Mouse (Mus musculus) forebrain, embryonic 15.5 days (tissue): ENCODE data around the gene Mtfmt. TPM values are rescaled to one million over a fixed set of nuclear protein-coding genes. Genes with fewer than 3 reads are reported as not detected.

Experiments
- ATAC-seq: fragments of 200-750 bp; cut with Nextera tagmentation; replicated peaks from 2 replicates; pipeline ENCODE4 v1.8.0; 2017; ENCODE audit warnings: mild to moderate bottlenecking, moderate TSS enrichment, moderate library complexity
- H3K27ac ChIP-seq: fragments of 300-500 bp; sonication (generic); replicated peaks from 2 replicates; pipeline ENCODE4 v1.5.1; 2015; ENCODE audit warnings: mild to moderate bottlenecking, inconsistent platforms
- H3K27me3 ChIP-seq: fragments of 300-500 bp; sonication (generic); 2 replicates; pipeline ENCODE4 v1.6.1; 2015; ENCODE audit warnings: inconsistent platforms
- H3K36me3 ChIP-seq: fragments of 300-500 bp; sonication (generic); 2 replicates; pipeline ENCODE4 v1.6.1; 2015; ENCODE audit warnings: mild to moderate bottlenecking, inconsistent platforms
- H3K4me1 ChIP-seq: fragments of 300-500 bp; sonication (generic); 2 replicates; pipeline ENCODE4 v1.6.1; 2015; ENCODE audit warnings: inconsistent platforms
- H3K4me2 ChIP-seq: fragments of 300-500 bp; sonication (generic); replicated peaks from 2 replicates; pipeline ENCODE4 v1.6.1; 2015; ENCODE audit warnings: mild to moderate bottlenecking, inconsistent platforms
- H3K4me3 ChIP-seq: fragments of 300-500 bp; sonication (generic); 2 replicates; pipeline ENCODE4 v1.5.1; 2015; ENCODE audit warnings: mild to moderate bottlenecking, inconsistent platforms
- H3K9ac ChIP-seq: fragments of 300-500 bp; sonication (generic); replicated peaks from 2 replicates; pipeline ENCODE4 v1.6.1; 2015; ENCODE audit warnings: mild to moderate bottlenecking, inconsistent platforms
- H3K9me3 ChIP-seq: fragments of 300-500 bp; sonication (generic); 2 replicates; pipeline ENCODE4 v1.6.1; 2016; ENCODE audit warnings: inconsistent platforms
- WGBS: fragments of 180-500 bp; shearing (Covaris S2); methylation state at CpG from one replicate; pipeline ENCODE4 v1.1.7; 2015; ENCODE audit warnings: mixed read lengths; 5-methylcytosine and 5-hydroxymethylcytosine counted together
- polyA plus RNA-seq: library from polyadenylated mRNA; unstranded; fragments of >200 nt; fragmentation: Nextera tagmentation; extraction: Ambion mirVana; gene quantifications from 2 replicates; pipeline ENCODE4 v1.2.1, GENCODE M21; 2015

The Mtfmt gene
- polyA plus RNA-seq, 1 experiment from 2014 or later: 23.6 TPM

- WGBS: 3% methylated on average over 3 of the region's 3 CpGs
Observed at GRCm38 (mm10) chr9:65432236-65432635, 3.3 kb upstream of the Mtfmt start.

GRCm38 (mm10) chr9:65434140-65434539 is 1.4 kb upstream of the Mtfmt start:
- peaks cover 15% of the 10 kb centered on the region for H3K4me1 ChIP-seq
- H3K27ac ChIP-seq: no peak overlapping the region
- no peaks in the 10 kb centered on the region for H3K27me3 ChIP-seq
- H3K36me3 ChIP-seq: no peaks in the 10 kb centered on the region; the same call in 1 of the 2 replicates
- 53% methylated on average over 5 of the region's 5 CpGs for WGBS
- H3K4me3 ChIP-seq: no peak overlapping the region
- no peak overlapping the region for H3K4me2 ChIP-seq
- no peak overlapping the region for H3K9ac ChIP-seq
- H3K9me3 ChIP-seq: no peaks in the 10 kb centered on the region
- no peak for ATAC-seq

More at GRCm38 (mm10) chr9:65432236-65432635, 3.3 kb upstream of the Mtfmt start:
- H3K27ac ChIP-seq: no peak overlapping the region
- no peaks in the 10 kb centered on the region for H3K36me3 ChIP-seq
- no peak overlapping the region for H3K4me3 ChIP-seq
- no peaks in the 10 kb centered on the region for H3K9me3 ChIP-seq
- no peak overlapping the region for H3K4me2 ChIP-seq
- H3K4me1 ChIP-seq: peaks cover 11% of the 10 kb centered on the region
- no peak for ATAC-seq
- H3K9ac ChIP-seq: no peak overlapping the region
- no peaks in the 10 kb centered on the region for H3K27me3 ChIP-seq

GRCm38 (mm10) chr9:65435211-65435610 is 371 bp upstream of the Mtfmt start:
- 72% methylated on average over 4 of the region's 4 CpGs for WGBS
- Histone ChIP-seq H3K27me3 (no peaks in the 10 kb centered on the region), H3K4me2 (no peak overlapping the region)

DNA sequence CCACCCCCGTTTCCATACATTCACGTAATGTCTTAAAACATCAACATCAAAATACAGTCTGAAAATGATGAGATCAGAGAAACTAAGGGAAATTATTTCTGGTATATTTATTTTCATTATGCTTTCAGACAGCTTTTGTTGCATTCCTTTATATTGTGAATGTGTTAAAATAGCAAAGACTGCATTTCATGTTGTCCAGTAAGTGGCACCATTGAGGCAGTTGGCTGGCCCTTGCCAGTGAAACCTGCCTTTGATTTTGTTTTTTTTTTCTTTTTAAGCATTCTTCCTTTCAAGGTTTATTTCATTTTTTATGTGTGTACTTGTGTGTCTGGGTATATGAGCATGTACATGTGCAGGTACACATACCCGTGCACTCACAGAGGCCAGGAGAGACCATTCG is 9.1 kb downstream of the Mtfmt start:
- WGBS: 96% methylated on average over 4 of the region's 4 CpGs
- ATAC-seq: no peak
- H3K4me3 ChIP-seq: no peak overlapping the region
- no peak overlapping the region for H3K4me2 ChIP-seq
- H3K36me3 ChIP-seq: peaks cover 59% of the 10 kb centered on the region
- no peaks in the 10 kb centered on the region for H3K4me1 ChIP-seq
- H3K9ac ChIP-seq: no peak overlapping the region
- no peak overlapping the region for H3K27ac ChIP-seq
- no peaks in the 10 kb centered on the region for H3K27me3 ChIP-seq
- no peaks in the 10 kb centered on the region for H3K9me3 ChIP-seq

More at GRCm38 (mm10) chr9:65435211-65435610, 371 bp upstream of the Mtfmt start:
- H3K27ac ChIP-seq: no peak overlapping the region
- H3K36me3 ChIP-seq: peaks cover 1% of the 10 kb centered on the region; the same call in 1 of the 2 replicates
- H3K4me1 ChIP-seq: peaks cover 15% of the 10 kb centered on the region
- no peaks in the 10 kb centered on the region for H3K9me3 ChIP-seq
- ATAC-seq: peak; percentile 47
- peak overlapping the region; percentile 94; the same call in 1 of the 2 replicates for H3K4me3 ChIP-seq
- no peak overlapping the region for H3K9ac ChIP-seq

- H3K36me3 ChIP-seq: peaks cover 62% of the 10 kb centered on the region
- no peak overlapping the region for H3K27ac ChIP-seq
- WGBS: 90% methylated on average over 6 of the region's 6 CpGs
Observed at GRCm38 (mm10) chr9:65447951-65448350, 12.4 kb downstream of the Mtfmt start.

GRCm38 (mm10) chr9:65458975-65459374 is 23.4 kb downstream of the Mtfmt start:
- no peaks in the 10 kb centered on the region for H3K9me3 ChIP-seq
- 88% methylated on average over 2 of the region's 2 CpGs for WGBS
- no peak for ATAC-seq
- no peak overlapping the region for H3K9ac ChIP-seq
- H3K4me2 ChIP-seq: no peak overlapping the region
- 0 out of 2 replicates have a peak, but pooled peaks cover under 1% of the 10 kb centered on the region for H3K36me3 ChIP-seq
- H3K4me3 ChIP-seq: no peak overlapping the region
- peaks cover 25% of the 10 kb centered on the region for H3K4me1 ChIP-seq
- H3K27me3 ChIP-seq: no peaks in the 10 kb centered on the region
- no peak overlapping the region for H3K27ac ChIP-seq

More at GRCm38 (mm10) chr9:65447951-65448350, 12.4 kb downstream of the Mtfmt start:
- ATAC-seq: no peak
- Histone ChIP-seq H3K27me3 (no peaks in the 10 kb centered on the region), H3K4me3 (no peak overlapping the region), H3K4me2 (no peak overlapping the region), H3K4me1 (no peaks in the 10 kb centered on the region), H3K9me3 (no peaks in the 10 kb centered on the region), H3K9ac (no peak overlapping the region)

DNA sequence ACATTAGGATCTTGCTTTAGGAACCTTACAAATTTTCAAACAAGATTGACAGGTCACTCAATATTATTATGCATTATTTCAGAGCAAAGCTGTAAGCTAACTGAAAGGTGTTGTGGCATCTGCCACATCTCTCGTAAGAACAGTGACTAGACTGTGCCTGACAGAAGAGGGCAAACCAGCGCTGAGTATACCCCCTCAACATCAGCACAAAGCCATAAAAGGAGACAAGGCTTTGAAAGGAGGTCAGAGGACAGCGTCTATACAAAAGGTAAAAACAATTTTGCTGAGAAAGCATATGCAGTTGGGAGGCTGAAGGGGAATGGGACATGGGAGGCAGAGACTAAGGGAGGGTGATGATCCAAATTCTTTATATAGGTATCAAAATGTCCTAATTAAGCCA is 24.6 kb downstream of the Mtfmt start:
- no peaks in the 10 kb centered on the region for H3K9me3 ChIP-seq
- peak; percentile 15 for ATAC-seq
- H3K27ac ChIP-seq: peak overlapping the region; percentile 87; the same call in 1 of the 2 replicates
- 34% methylated on average over 3 of the region's 3 CpGs for WGBS
- H3K27me3 ChIP-seq: no peaks in the 10 kb centered on the region
- peak overlapping the region; percentile 68 for H3K4me2 ChIP-seq
- peaks cover 25% of the 10 kb centered on the region for H3K4me1 ChIP-seq
- peaks cover 3% of the 10 kb centered on the region; the same call in 1 of the 2 replicates for H3K36me3 ChIP-seq
- no peak overlapping the region for H3K9ac ChIP-seq
- peak overlapping the region; percentile 69 for H3K4me3 ChIP-seq

DNA sequence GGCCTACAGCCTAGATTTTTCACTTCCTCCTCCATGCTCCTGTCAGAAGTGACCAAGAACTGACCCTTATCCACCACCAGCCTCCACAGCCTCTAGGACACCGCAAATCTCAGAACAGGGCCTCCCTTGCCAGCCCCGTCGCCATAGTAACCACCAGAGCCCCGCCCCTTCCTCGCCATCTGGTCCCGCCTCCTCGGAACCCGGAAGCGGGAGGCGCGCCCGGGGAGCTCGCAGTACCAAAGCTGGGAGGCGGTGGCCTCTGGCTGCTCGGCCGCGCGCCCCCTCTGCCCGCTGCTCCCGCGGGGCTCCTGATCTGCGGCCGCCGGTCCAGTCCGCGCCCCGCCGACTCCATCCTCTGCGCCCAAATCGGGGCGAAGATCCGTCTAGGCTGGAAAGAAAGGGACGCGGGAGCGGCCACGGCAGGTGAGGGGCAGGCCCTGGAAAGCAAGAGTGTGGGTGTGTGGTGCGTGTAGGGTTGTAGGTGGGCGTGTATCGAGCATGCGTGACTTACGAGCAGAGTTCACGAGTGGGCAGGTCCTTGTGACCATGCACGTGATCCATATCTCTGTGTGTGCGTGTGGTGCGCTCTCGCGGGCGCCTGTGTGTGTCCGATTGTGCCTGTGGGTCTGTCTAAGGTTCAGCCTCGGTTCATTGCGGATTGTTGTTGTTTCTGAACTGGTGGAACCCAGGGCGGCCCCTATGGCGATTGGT is 25.3 kb downstream of the Mtfmt start, which contains the start of gene Spg21:
Gene Spg21, plus strand, starts transcription at position 216 of the 711 bp plus-strand sequence.
- Histone ChIP-seq H3K27me3 (no peaks in the 10 kb centered on the region), H3K4me2 (peak within 1 kb of the TSS; percentile 68), H3K27ac (peak within 1 kb of the TSS; percentile 87), H3K9me3 (no peaks in the 10 kb centered on the region), H3K4me3 (peak within 1 kb of the TSS; percentile 69), H3K9ac (peak within 1 kb of the TSS; percentile 82), H3K36me3 (peaks cover 10% of the 10 kb centered on the region), H3K4me1 (peaks cover 25% of the 10 kb centered on the region)
- WGBS: under 1% methylated on average over 51 of the region's 53 CpGs
- peak; percentile 97 for ATAC-seq

- WGBS: 73% methylated on average over 5 of the region's 5 CpGs
- no peak overlapping the region for H3K4me3 ChIP-seq
- ATAC-seq: no peak
- no peaks in the 10 kb centered on the region for H3K27me3 ChIP-seq
- no peak overlapping the region for H3K4me2 ChIP-seq
- no peak overlapping the region for H3K27ac ChIP-seq
- H3K9ac ChIP-seq: no peak overlapping the region
- no peaks in the 10 kb centered on the region for H3K9me3 ChIP-seq
- H3K36me3 ChIP-seq: peaks cover 21% of the 10 kb centered on the region
- H3K4me1 ChIP-seq: peaks cover 25% of the 10 kb centered on the region
Observed at GRCm38 (mm10) chr9:65462544-65462943, 27.0 kb downstream of the Mtfmt start.

DNA sequence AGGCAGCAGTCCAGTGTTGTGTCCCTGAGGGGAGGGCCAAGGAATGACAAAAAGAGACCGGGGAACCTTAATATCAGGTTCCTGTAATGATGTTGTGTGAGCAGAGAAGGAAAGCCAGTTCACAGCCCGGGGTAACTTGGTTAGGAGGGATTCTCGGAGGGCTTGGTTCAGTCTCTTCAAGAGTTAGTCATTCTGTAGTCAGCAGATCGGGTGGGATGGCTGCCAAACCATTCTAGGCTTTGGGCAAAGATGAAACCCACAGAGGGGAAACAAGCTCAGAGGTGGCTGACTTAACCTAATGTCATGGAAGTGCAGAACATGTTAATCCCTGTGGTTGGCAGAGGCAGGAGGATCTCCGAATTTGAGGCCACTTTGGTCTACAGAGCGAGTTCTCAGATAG is 28.6 kb downstream of the Mtfmt start:
- Histone ChIP-seq H3K36me3 (peaks cover 27% of the 10 kb centered on the region), H3K9ac (no peak overlapping the region), H3K4me1 (peaks cover 25% of the 10 kb centered on the region), H3K4me2 (no peak overlapping the region), H3K4me3 (no peak overlapping the region), H3K9me3 (no peaks in the 10 kb centered on the region), H3K27me3 (no peaks in the 10 kb centered on the region), H3K27ac (no peak overlapping the region)
- no peak for ATAC-seq
- 94% methylated on average over 6 of the region's 6 CpGs for WGBS

DNA sequence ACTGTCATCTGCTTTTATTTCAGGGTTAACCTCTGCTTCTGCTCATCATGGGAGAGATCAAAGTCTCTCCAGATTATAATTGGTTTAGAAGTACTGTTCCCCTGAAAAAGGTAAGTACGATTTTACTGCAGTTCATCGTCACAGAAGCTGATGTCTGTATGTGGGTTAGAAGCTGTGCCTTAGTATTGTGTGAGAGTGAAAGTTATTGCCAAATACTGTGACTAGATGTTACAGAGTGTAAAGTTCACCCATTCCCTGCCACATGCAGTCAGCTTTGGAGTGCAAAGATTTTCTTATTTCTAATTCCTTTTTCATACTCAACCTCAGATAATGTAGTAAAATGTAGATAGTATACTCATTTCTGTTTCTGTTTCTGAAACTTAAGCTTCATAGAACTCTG is 29.7 kb downstream of the Mtfmt start:
- H3K36me3 ChIP-seq: peaks cover 37% of the 10 kb centered on the region

GRCm38 (mm10) chr9:65467686-65468085 is 32.1 kb downstream of the Mtfmt start:
- H3K4me3 ChIP-seq: no peak overlapping the region
- no peaks in the 10 kb centered on the region for H3K27me3 ChIP-seq
- H3K9me3 ChIP-seq: no peaks in the 10 kb centered on the region
- H3K9ac ChIP-seq: no peak overlapping the region
- WGBS: 79% methylated on average over 11 of the region's 11 CpGs
- no peak overlapping the region for H3K4me2 ChIP-seq
- no peak for ATAC-seq
- peaks cover 4% of the 10 kb centered on the region; the same call in 1 of the 2 replicates for H3K4me1 ChIP-seq
- H3K36me3 ChIP-seq: peaks cover 53% of the 10 kb centered on the region
- no peak overlapping the region for H3K27ac ChIP-seq

More for the DNA sequence above, 29.7 kb downstream of the Mtfmt start:
- no peak overlapping the region for H3K27ac ChIP-seq
- no peak overlapping the region for H3K9ac ChIP-seq
- 97% methylated on average over 2 of the region's 2 CpGs for WGBS
- no peaks in the 10 kb centered on the region for H3K27me3 ChIP-seq
- H3K4me1 ChIP-seq: peaks cover 23% of the 10 kb centered on the region
- no peak overlapping the region for H3K4me3 ChIP-seq
- no peak for ATAC-seq
- no peaks in the 10 kb centered on the region for H3K9me3 ChIP-seq
- H3K4me2 ChIP-seq: no peak overlapping the region
